Mouse (Mus musculus): ENCODE data around the gene Gm49354. TPM values are rescaled to one million over a fixed set of nuclear protein-coding genes. Genes with fewer than 3 reads are reported as not detected.

Gm49354 gene
- polyA plus RNA-seq, 1 experiment = not detected

- H3K79me3 ChIP-seq (ENCODE audit: low read depth) = peaks cover 48% of the 10 kb centered on the region
- H3K36me3 ChIP-seq (ENCODE audit: control insufficient read depth, insufficient read depth) = peaks cover 23% of the 10 kb centered on the region
- H3K79me2 ChIP-seq (ENCODE audit: control insufficient read depth, insufficient read depth) = peaks cover 66% of the 10 kb centered on the region
- no peak overlapping the region for H3ac ChIP-seq (ENCODE audit: control insufficient read depth, insufficient read length, low read depth)
- no peak for TF ChIP-seq MYOD1 (IDR thresholded peaks at IDR 0.05; ENCODE audit: control insufficient read depth, insufficient read length, low read depth)
- no peak for TF ChIP-seq FOSL1 (IDR thresholded peaks at IDR 0.05; ENCODE audit: insufficient read depth, low read length, poor library complexity, severe bottlenecking)
- no peak for TF ChIP-seq MAX (IDR thresholded peaks at IDR 0.05)
- TF ChIP-seq MYOG (IDR thresholded peaks at IDR 0.05; ENCODE audit: control insufficient read depth, extremely low read depth, insufficient read length) = no peak
- no peak for TF ChIP-seq USF1 (IDR thresholded peaks at IDR 0.05; ENCODE audit: low read depth)
- no peak for TF ChIP-seq CEBPB (IDR thresholded peaks at IDR 0.05; ENCODE audit: low read depth)
- TF ChIP-seq CTCF (IDR thresholded peaks at IDR 0.05; ENCODE audit: control insufficient read depth, insufficient read depth, insufficient read length) = no peak
- H3K4me3 ChIP-seq (ENCODE audit: insufficient read depth, poor library complexity, severe bottlenecking) = no peak overlapping the region
- no peaks in the 10 kb centered on the region for H3K27me3 ChIP-seq (ENCODE audit: control insufficient read depth, insufficient read depth, insufficient read length)
Observed at GRCm38 (mm10) chr13:59766786-59767515, 15.1 kb downstream of the Gm49354 start.

DNA sequence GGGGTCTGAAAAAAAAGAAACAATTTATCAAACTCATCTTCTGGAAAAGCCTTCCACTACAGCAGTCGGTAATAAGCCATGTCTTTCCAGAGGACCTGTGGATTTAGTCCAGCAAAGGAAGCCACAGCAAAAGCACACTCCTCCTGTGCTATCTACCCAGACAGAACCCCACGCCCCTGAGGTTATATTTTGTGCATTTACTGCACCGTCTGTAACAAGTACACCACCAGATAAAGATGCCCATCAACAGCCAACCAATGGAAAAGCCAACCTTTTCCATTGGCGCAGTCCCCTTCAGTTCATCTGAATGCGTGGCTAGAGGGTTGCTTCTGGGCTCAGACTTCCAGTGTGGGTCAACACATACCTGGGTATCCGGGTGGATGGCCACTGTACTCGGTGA is 19.3 kb downstream of the Gm49354 start:
- peaks cover 49% of the 10 kb centered on the region for H3K79me2 ChIP-seq (ENCODE audit: control insufficient read depth, insufficient read depth)
- TF ChIP-seq CTCF (IDR thresholded peaks at IDR 0.05; ENCODE audit: control insufficient read depth, insufficient read depth, insufficient read length) (no peak), USF1 (IDR thresholded peaks at IDR 0.05; ENCODE audit: low read depth) (no peak), MYOG (IDR thresholded peaks at IDR 0.05; ENCODE audit: control insufficient read depth, extremely low read depth, insufficient read length) (no peak), MYOD1 (IDR thresholded peaks at IDR 0.05; ENCODE audit: control insufficient read depth, insufficient read length, low read depth) (no peak), FOSL1 (IDR thresholded peaks at IDR 0.05; ENCODE audit: insufficient read depth, low read length, poor library complexity, severe bottlenecking) (no peak), CEBPB (IDR thresholded peaks at IDR 0.05; ENCODE audit: low read depth) (no peak), MAX (IDR thresholded peaks at IDR 0.05) (no peak)
- H3K4me3 ChIP-seq (ENCODE audit: insufficient read depth, poor library complexity, severe bottlenecking) = no peak overlapping the region
- no peak overlapping the region for H3ac ChIP-seq (ENCODE audit: control insufficient read depth, insufficient read length, low read depth)
- no peaks in the 10 kb centered on the region for H3K27me3 ChIP-seq (ENCODE audit: control insufficient read depth, insufficient read depth, insufficient read length)
- H3K36me3 ChIP-seq (ENCODE audit: control insufficient read depth, insufficient read depth) = peaks cover 37% of the 10 kb centered on the region
- H3K79me3 ChIP-seq (ENCODE audit: low read depth) = peaks cover 34% of the 10 kb centered on the region

DNA sequence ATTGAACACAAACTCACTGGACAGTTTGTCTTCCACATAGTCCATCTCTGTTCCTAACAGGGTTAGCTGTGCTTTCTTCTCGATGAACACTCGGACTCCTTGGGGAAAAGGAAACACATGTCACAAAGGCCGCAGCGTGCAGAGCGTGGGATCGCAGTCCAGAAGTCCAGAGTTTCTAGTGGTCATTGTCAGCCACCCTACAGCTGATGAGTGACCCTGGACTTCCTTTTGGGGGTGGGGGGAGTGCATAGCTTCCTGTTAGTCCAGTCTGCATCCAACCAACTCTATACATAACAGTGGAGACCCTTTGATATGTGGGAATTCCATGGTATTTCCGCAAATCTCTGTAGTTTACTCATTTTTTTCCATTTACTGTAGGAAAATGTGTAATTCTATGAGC is 25.1 kb downstream of the Gm49354 start:
- Histone ChIP-seq H3ac (ENCODE audit: control insufficient read depth, insufficient read length, low read depth) (no peak overlapping the region), H3K27me3 (ENCODE audit: control insufficient read depth, insufficient read depth, insufficient read length) (no peaks in the 10 kb centered on the region), H3K79me2 (ENCODE audit: control insufficient read depth, insufficient read depth) (no peaks in the 10 kb centered on the region), H3K36me3 (ENCODE audit: control insufficient read depth, insufficient read depth) (peaks cover 39% of the 10 kb centered on the region), H3K4me3 (ENCODE audit: insufficient read depth, poor library complexity, severe bottlenecking) (no peak overlapping the region), H3K79me3 (ENCODE audit: low read depth) (no peaks in the 10 kb centered on the region)
- no peak for TF ChIP-seq MYOD1 (IDR thresholded peaks at IDR 0.05; ENCODE audit: control insufficient read depth, insufficient read length, low read depth)
- no peak for TF ChIP-seq FOSL1 (IDR thresholded peaks at IDR 0.05; ENCODE audit: insufficient read depth, low read length, poor library complexity, severe bottlenecking)
- TF ChIP-seq USF1 (IDR thresholded peaks at IDR 0.05; ENCODE audit: low read depth) = no peak
- TF ChIP-seq CTCF (IDR thresholded peaks at IDR 0.05; ENCODE audit: control insufficient read depth, insufficient read depth, insufficient read length) = no peak
- no peak for TF ChIP-seq CEBPB (IDR thresholded peaks at IDR 0.05; ENCODE audit: low read depth)

- H3K36me3 ChIP-seq (ENCODE audit: control insufficient read depth, insufficient read depth) = peaks cover 5% of the 10 kb centered on the region
- no peaks in the 10 kb centered on the region for H3K27me3 ChIP-seq (ENCODE audit: control insufficient read depth, insufficient read depth, insufficient read length)
- H3K79me3 ChIP-seq (ENCODE audit: low read depth) = no peaks in the 10 kb centered on the region
- TF ChIP-seq FOSL1 (IDR thresholded peaks at IDR 0.05; ENCODE audit: insufficient read depth, low read length, poor library complexity, severe bottlenecking) (no peak), MYOD1 (IDR thresholded peaks at IDR 0.05; ENCODE audit: control insufficient read depth, insufficient read length, low read depth) (no peak), CTCF (IDR thresholded peaks at IDR 0.05; ENCODE audit: control insufficient read depth, insufficient read depth, insufficient read length) (no peak), CEBPB (IDR thresholded peaks at IDR 0.05; ENCODE audit: low read depth) (no peak), MAX (IDR thresholded peaks at IDR 0.05) (no peak), USF1 (IDR thresholded peaks at IDR 0.05; ENCODE audit: low read depth) (no peak), MYOG (IDR thresholded peaks at IDR 0.05; ENCODE audit: control insufficient read depth, extremely low read depth, insufficient read length) (no peak)
- H3ac ChIP-seq (ENCODE audit: control insufficient read depth, insufficient read length, low read depth) = no peak overlapping the region
- no peak overlapping the region for H3K4me3 ChIP-seq (ENCODE audit: insufficient read depth, poor library complexity, severe bottlenecking)
- no peaks in the 10 kb centered on the region for H3K79me2 ChIP-seq (ENCODE audit: control insufficient read depth, insufficient read depth)
Observed at GRCm38 (mm10) chr13:59750310-59750709, 31.7 kb downstream of the Gm49354 start.

DNA sequence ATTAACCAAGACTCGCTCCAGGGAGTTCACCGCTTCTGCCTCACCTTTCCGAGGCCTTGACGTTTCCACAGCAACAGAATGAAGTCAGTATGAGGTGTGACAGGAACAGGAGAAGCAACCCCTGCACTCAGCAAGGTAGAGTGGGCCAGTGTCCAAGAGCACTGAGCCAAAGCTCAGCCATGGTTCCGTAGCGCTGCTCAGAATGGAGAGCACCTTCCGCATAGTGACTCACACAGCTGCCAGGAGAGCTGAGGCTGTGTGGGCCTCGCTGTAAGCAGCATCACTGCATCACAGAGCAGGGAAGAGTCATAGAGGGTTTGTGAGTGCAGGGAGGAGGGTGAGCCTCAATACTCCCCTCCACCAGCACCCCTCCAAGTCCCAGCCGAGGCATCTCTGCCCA is 35.3 kb downstream of the Gm49354 start, which contains the start of gene 1700014D04Rik:
TSS of gene 1700014D04Rik (minus strand) at position 42 of the 400 bp plus-strand sequence.
- Histone ChIP-seq H3ac (ENCODE audit: control insufficient read depth, insufficient read length, low read depth) (no peak within 1 kb of the TSS), H3K79me3 (ENCODE audit: low read depth) (no peaks in the 10 kb centered on the region), H3K36me3 (ENCODE audit: control insufficient read depth, insufficient read depth) (no peaks in the 10 kb centered on the region), H3K27me3 (ENCODE audit: control insufficient read depth, insufficient read depth, insufficient read length) (no peaks in the 10 kb centered on the region), H3K79me2 (ENCODE audit: control insufficient read depth, insufficient read depth) (no peaks in the 10 kb centered on the region), H3K4me3 (ENCODE audit: insufficient read depth, poor library complexity, severe bottlenecking) (no peak within 1 kb of the TSS)
- TF ChIP-seq MAX (IDR thresholded peaks at IDR 0.05) (no peak), USF1 (IDR thresholded peaks at IDR 0.05; ENCODE audit: low read depth) (no peak), CEBPB (IDR thresholded peaks at IDR 0.05; ENCODE audit: low read depth) (no peak), CTCF (IDR thresholded peaks at IDR 0.05; ENCODE audit: control insufficient read depth, insufficient read depth, insufficient read length) (no peak), MYOG (IDR thresholded peaks at IDR 0.05; ENCODE audit: control insufficient read depth, extremely low read depth, insufficient read length) (no peak), FOSL1 (IDR thresholded peaks at IDR 0.05; ENCODE audit: insufficient read depth, low read length, poor library complexity, severe bottlenecking) (no peak), MYOD1 (IDR thresholded peaks at IDR 0.05; ENCODE audit: control insufficient read depth, insufficient read length, low read depth) (no peak)
